ENCODE assay signal across 8 mouse cellular contexts in genomic region chr3:37978481-37978880, GRCm38 (mm10).
DNase-seq lines count a peak whose midpoint lies in the region; ATAC-seq and TF ChIP-seq lines count a peak whose summit lies in the region.

No protein-coding gene starts in this region.

- H3K4me1 ChIP-seq in kidney, embryonic 16.5 days (ENCODE audit: insufficient read depth, low read length) = peaks cover 35% of the 10 kb centered on the region
- H3K4me1 ChIP-seq in liver, postnatal 0 days (ENCODE audit: insufficient read depth) = peaks cover 8% of the 10 kb centered on the region

- no peak overlapping the region for H3K9ac ChIP-seq in kidney, embryonic 16.5 days (replicated peaks; ENCODE audit: low read length)
- H3K9ac ChIP-seq in liver, postnatal 0 days (replicated peaks) = no peak overlapping the region

- 0 out of 2 replicates have a peak overlapping the region, but pooled peaks have one; percentile 4 for H3K4me2 ChIP-seq in kidney, embryonic 16.5 days (replicated peaks; ENCODE audit: low read depth, low read length)
- H3K4me2 ChIP-seq in liver, postnatal 0 days (ENCODE audit: low read depth, low read length) = 0 out of 2 replicates have a peak overlapping the region, but pooled peaks have one; percentile 32

- no peaks in the 10 kb centered on the region for H3K36me3 ChIP-seq in kidney, embryonic 16.5 days (ENCODE audit: insufficient read depth, low read length)
- no peaks in the 10 kb centered on the region for H3K36me3 ChIP-seq in liver, postnatal 0 days (replicated peaks; ENCODE audit: insufficient read depth, low read length)

- no peaks in the 10 kb centered on the region for H3K27me3 ChIP-seq in kidney, embryonic 16.5 days (ENCODE audit: insufficient read depth, low read length)
- no peaks in the 10 kb centered on the region for H3K27me3 ChIP-seq in liver, postnatal 0 days (ENCODE audit: insufficient read depth, low read length)

- WGBS in kidney, embryonic 16.5 days = 28% methylated on average over 6 of the region's 6 CpGs
- WGBS in liver, postnatal 0 days (ENCODE audit: insufficient replicate concordance) = 19% methylated on average over 6 of the region's 6 CpGs

- TF ChIP-seq EP300 in liver, postnatal 0 days (IDR thresholded peaks at IDR 0.05; ENCODE audit: low read depth) = no peak

- DNase-seq in ovary, adult 18-20 months (ENCODE audit: low spot score) = peak; percentile 68
- DNase-seq in ovary, postnatal 10 days (ENCODE audit: low spot score) = no peak
- DNase-seq in gastrocnemius, adult 18-20 months (ENCODE audit: low spot score) = peak; percentile 92
- no peak for DNase-seq in liver, postnatal 0 days
- peak; percentile 84 for DNase-seq in telencephalon, adult 2 months (ENCODE audit: low read depth, low spot score)
- DNase-seq in retina, embryonic 14.5 days (ENCODE audit: low spot score) = no peak

- no peak overlapping the region for H3K4me3 ChIP-seq in kidney, embryonic 16.5 days (ENCODE audit: low read length)
- H3K4me3 ChIP-seq in liver, postnatal 0 days (ENCODE audit: low read depth, low read length) = no peak overlapping the region

- H3K27ac ChIP-seq in kidney, embryonic 16.5 days (ENCODE audit: low read length) = no peak overlapping the region; the same call in 1 of the 2 replicates
- no peak overlapping the region for H3K27ac ChIP-seq in liver, postnatal 0 days (ENCODE audit: low read depth)

- TF ChIP-seq CTCF in liver, postnatal 0 days (IDR thresholded peaks at IDR 0.05; ENCODE audit: low read depth) = no peak

- ATAC-seq in cerebellum, adult (ENCODE audit: insufficient number of reproducible peaks, low FRiP score, low TSS enrichment) = peak; percentile 41; the same call in 1 of the 2 replicates
- no peak for ATAC-seq in kidney, embryonic 16.5 days (ENCODE audit: low FRiP score, low TSS enrichment)
- no peak for ATAC-seq in liver, postnatal 0 days

- H3K9me3 ChIP-seq in kidney, embryonic 16.5 days (ENCODE audit: low read length) = no peaks in the 10 kb centered on the region
- no peaks in the 10 kb centered on the region for H3K9me3 ChIP-seq in liver, postnatal 0 days (ENCODE audit: low read length)

Comparison
In these comparisons a context has a peak if more than half of its experiments do, and no peak if none do; other contexts are left out.
1. DNase-seq: peak in ovary, adult 18-20 months (single experiment), gastrocnemius, adult 18-20 months (single experiment) and telencephalon, adult 2 months (single experiment); none in ovary, postnatal 10 days (single experiment), liver, postnatal 0 days (single experiment) and retina, embryonic 14.5 days (single experiment).